Mouse (Mus musculus) ES-Bruce4 (cell line): Measurements from ENCODE around the gene Ndufb5. TPM values are rescaled to one million over a fixed set of nuclear protein-coding genes. Genes with fewer than 3 reads are reported as not detected.
"Not testable (repeated sequence)": the region's sequence is repeated elsewhere in the genome, so short reads cannot be mapped to it uniquely, and the experiment has no call there.

Experiments used
- H3K27ac ChIP-seq: 2 replicates; pipeline ENCODE4 v1.5.1; 2012; ENCODE audit warnings: low read length, inconsistent platforms; ENCODE audit not compliant: insufficient read depth
- H3K27me3 ChIP-seq: 2 replicates; pipeline ENCODE4 v1.6.1; 2012; ENCODE audit warnings: mild to moderate bottlenecking, low read length, inconsistent platforms; ENCODE audit not compliant: control insufficient read depth, poor library complexity, insufficient read depth, severe bottlenecking
- H3K36me3 ChIP-seq: 2 replicates; pipeline ENCODE4 v1.6.1; 2012; ENCODE audit warnings: inconsistent platforms, mild to moderate bottlenecking, low read length, moderate library complexity; ENCODE audit not compliant: control insufficient read depth, poor library complexity, insufficient read depth, severe bottlenecking
- H3K4me1 ChIP-seq: one replicate; pipeline ENCODE4 v1.8.1; 2011; ENCODE audit warnings: low read length; ENCODE audit not compliant: control insufficient read depth, insufficient read depth
- H3K4me3 ChIP-seq: 2 replicates; pipeline ENCODE4 v1.5.1; 2011; ENCODE audit warnings: low read depth, mild to moderate bottlenecking, low read length
- H3K9ac ChIP-seq: 2 replicates; pipeline ENCODE4 v1.6.1; 2012; ENCODE audit warnings: low read depth, mild to moderate bottlenecking, inconsistent platforms; ENCODE audit not compliant: poor library complexity, severe bottlenecking
- H3K9me3 ChIP-seq: replicated peaks from 2 replicates; pipeline ENCODE4 v1.6.1; 2012; ENCODE audit warnings: mild to moderate bottlenecking, low read length, inconsistent platforms; ENCODE audit not compliant: control insufficient read depth, poor library complexity, insufficient read depth, severe bottlenecking
- CTCF ChIP-seq: IDR thresholded peaks from one replicate; pipeline ENCODE4 v1.8.1; 2011; ENCODE audit warnings: low read depth, low read length
- EP300 ChIP-seq: IDR thresholded peaks from 2 replicates; pipeline ENCODE4 v1.6.1; 2011; ENCODE audit warnings: low read depth, low read length; ENCODE audit not compliant: insufficient read depth
- POLR2A ChIP-seq: IDR thresholded peaks from one replicate; pipeline ENCODE4 v1.8.1; 2011; ENCODE audit warnings: low read length; ENCODE audit not compliant: insufficient read depth
- polyA plus RNA-seq: library from polyadenylated mRNA; stranded (reverse); fragments of >200 nt; gene quantifications from 2 replicates; pipeline ENCODE4 v1.2.4, GENCODE M21; 2011; ENCODE audit warnings: low read depth; ENCODE audit not compliant: missing spikeins, insufficient read depth, insufficient read length

Gene Ndufb5
- polyA plus RNA-seq, 1 experiment: 166 TPM

DNA sequence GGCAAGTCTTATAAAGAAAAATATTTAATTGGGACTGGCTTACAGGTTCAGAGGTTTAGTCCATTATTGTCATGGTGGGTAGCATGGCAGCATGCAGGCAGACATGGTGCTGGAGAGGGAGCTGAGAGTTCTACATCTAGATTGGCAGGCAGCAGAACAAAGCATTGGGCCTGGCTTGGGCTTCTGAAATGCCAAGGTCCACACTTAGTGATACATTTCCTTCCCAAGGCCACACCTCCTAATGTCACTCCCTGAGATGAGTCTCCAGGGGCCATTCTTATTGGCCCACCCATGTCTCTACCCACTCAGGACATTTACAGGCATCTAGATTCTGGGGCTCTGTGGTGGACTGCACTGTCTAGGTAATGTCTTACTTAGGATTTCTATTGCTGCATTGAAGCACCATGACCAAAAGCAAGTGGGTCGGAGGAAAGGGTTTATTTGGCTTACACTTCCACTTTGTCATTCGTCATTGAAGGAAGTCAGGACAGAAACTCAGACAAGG is 5.5 kb downstream of the Ndufb5 start:
- Histone ChIP-seq H3K4me3 (no peak overlapping the region), H3K36me3 (peaks cover 10% of the 10 kb centered on the region), H3K4me1 (peaks cover 2% of the 10 kb centered on the region), H3K27ac (no peak overlapping the region), H3K9ac (no peak overlapping the region), H3K9me3 (peaks cover 9% of the 10 kb centered on the region), H3K27me3 (no peaks in the 10 kb centered on the region)
- TF ChIP-seq CTCF (no peak), EP300 (no peak), POLR2A (no peak)

- no peak overlapping the region for H3K9ac ChIP-seq
- H3K27me3 ChIP-seq: no peaks in the 10 kb centered on the region
- H3K4me1 ChIP-seq: peaks cover 2% of the 10 kb centered on the region
- peaks cover 9% of the 10 kb centered on the region for H3K9me3 ChIP-seq
- no peak for TF ChIP-seq CTCF
- TF ChIP-seq POLR2A: no peak
- no peak for TF ChIP-seq EP300
- H3K27ac ChIP-seq: no peak overlapping the region
- H3K4me3 ChIP-seq: no peak overlapping the region
- peaks cover 14% of the 10 kb centered on the region for H3K36me3 ChIP-seq
Observed at GRCm38 (mm10) chr3:32745001-32745400, 8.2 kb downstream of the Ndufb5 start.

DNA sequence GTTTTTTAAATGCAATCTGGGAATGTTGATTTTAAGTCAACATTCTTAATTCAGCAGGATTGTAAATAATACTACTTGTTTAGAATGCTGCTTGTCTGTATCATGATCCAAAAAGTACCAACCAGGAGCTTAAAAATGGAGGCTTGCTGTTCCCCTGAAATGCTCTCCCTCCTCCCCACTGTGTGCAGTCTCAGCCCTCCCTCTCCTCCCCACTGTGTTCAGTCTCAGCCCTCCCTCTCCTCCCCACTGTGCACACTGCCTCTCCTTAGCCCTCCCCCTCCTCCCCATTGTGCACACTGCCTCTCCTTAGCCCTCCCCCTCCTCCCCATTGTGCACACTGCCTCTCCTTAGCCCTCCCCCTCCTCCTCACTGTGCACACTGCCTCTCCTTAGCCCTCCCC is 8.6 kb downstream of the Ndufb5 start:
- H3K9ac ChIP-seq, H3K4me3 ChIP-seq, H3K4me1 ChIP-seq, H3K27me3 ChIP-seq, H3K27ac ChIP-seq, H3K9me3 ChIP-seq: not testable (repeated sequence)
- H3K36me3 ChIP-seq: peaks cover 17% of the 10 kb centered on the region

DNA sequence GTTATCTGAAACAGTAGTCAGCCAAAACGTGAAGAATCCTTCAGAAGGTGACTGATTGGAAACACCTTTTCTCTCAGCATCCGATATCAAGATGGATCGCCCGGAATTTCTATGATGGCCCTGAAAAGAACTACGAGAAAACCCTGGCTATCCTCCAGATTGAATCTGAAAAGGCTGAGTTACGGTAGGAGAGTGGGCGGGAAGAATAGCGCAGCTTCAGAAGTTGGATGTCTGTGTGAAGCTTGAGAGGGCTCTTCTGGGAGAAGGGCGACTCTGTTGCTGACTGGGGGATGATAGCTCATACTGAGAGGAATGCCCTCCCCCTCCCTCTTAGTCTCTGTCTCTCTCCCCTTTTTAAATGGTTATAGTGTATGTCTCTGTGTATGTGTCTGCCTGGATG is 11.6 kb downstream of the Ndufb5 start:
- H3K27me3 ChIP-seq: no peaks in the 10 kb centered on the region
- peaks cover 9% of the 10 kb centered on the region for H3K4me1 ChIP-seq
- TF ChIP-seq POLR2A: no peak
- no peak for TF ChIP-seq EP300
- no peak for TF ChIP-seq CTCF
- peaks cover 35% of the 10 kb centered on the region for H3K36me3 ChIP-seq
- no peak overlapping the region; the same call in 1 of the 2 replicates for H3K27ac ChIP-seq
- H3K9ac ChIP-seq: no peak overlapping the region
- H3K4me3 ChIP-seq: no peak overlapping the region
- H3K9me3 ChIP-seq: peaks cover 9% of the 10 kb centered on the region

DNA sequence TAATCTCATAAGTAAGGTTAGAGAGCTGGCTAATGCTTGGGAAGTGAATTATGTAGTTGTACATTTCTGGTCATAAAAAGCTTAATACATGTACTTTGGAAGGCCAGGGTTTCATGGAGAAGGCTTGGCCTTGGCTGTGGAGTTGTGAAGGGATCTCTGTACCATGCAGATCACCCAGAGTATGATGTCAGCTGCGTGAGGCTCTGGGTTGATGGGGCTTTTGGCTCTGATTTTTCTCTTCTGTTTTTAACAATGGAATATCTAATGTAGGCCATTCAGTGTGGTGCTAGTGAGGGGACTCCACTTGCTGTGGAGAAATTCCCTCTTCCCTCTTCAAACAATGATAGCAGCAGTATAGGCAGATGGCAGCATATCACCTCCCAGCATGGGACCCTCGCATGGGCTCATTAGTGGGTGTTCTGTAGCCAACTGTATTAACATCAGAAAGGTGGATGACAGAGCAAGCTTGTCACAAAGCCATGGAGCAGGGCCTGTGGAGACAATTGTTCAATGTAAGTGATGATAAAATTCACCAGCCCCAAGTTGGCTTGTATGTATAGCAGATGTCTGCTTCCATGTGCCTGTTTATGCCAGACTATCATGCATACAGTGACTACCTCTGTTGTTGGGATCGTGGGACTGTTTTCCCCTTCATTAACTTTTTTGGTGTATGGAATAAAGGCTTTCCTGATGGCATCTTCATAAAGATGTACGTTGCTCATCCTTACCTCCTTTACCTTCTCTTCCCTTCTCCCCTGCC is 13.2 kb downstream of the Ndufb5 start:
- H3K36me3 ChIP-seq: peaks cover 35% of the 10 kb centered on the region
- H3K27ac ChIP-seq: no peak overlapping the region
- H3K4me1 ChIP-seq: peaks cover 9% of the 10 kb centered on the region
- TF ChIP-seq CTCF (no peak), POLR2A (no peak), EP300 (no peak)
- no peak overlapping the region for H3K9ac ChIP-seq
- no peak overlapping the region for H3K4me3 ChIP-seq
- H3K9me3 ChIP-seq: peaks cover 9% of the 10 kb centered on the region
- H3K27me3 ChIP-seq: no peaks in the 10 kb centered on the region

- peaks cover 25% of the 10 kb centered on the region for H3K36me3 ChIP-seq
- H3K4me3 ChIP-seq: no peak overlapping the region
- peaks cover 9% of the 10 kb centered on the region for H3K4me1 ChIP-seq
- no peaks in the 10 kb centered on the region for H3K27me3 ChIP-seq
- no peak overlapping the region for H3K9ac ChIP-seq
- H3K27ac ChIP-seq: no peak overlapping the region
- no peak for TF ChIP-seq POLR2A
- TF ChIP-seq CTCF: no peak
- no peak for TF ChIP-seq EP300
- H3K9me3 ChIP-seq: no peaks in the 10 kb centered on the region
Observed at GRCm38 (mm10) chr3:32754384-32754915, 17.7 kb downstream of the Ndufb5 start.
